Mouse (Mus musculus) urinary bladder, postnatal 14 days (tissue): ENCODE results near the gene Enpp3.

Experiments used
- DNase-seq: peaks from one replicate; pipeline ENCODE4 v3.0.0; 2021; ENCODE audit warnings: low spot score

Enpp3 gene

DNA sequence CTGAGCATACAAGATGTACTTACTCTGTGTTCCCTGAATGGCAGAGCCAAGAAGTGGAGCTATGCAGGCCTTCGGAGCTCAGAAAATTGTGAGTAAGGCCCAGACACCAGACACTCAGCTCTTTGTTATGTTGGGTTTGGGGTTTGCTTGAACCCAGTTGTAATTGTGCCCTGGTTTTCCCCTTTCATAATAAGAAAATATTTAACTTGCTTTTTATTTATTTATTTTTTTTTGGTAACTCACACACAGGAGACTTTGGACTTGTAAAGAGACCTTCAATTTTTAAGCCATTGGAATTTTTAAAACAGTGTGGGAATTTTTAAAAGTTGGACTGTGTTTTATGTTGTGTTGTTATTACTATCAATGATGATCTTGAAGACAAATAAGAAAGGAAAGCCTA is at the start of gene Enpp3:
TSS of gene Enpp3 (minus strand) at position 148 of the 400 bp plus-strand sequence.
- DNase-seq, result no peak

DNA sequence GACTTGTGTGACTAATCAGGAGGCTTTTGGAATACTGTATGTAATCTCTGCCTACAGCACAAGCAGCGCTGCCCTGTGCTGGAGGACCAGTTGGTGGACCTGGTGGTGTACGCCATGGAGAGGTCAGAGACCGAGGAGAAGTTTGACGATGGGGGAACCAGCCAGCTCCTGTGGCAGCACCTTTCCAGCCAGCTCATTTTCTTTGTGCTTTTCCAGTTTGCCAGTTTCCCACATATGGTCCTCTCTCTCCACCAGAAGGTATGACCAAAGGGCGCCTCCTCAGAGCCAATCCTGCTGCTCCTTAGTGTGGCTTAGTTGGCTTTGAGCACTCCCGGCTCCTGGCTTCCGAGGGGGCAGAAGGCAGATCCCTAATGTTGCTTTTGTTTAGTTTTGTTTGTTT is 45.7 kb upstream of the Enpp3 start:
- no peak for DNase-seq

DNA sequence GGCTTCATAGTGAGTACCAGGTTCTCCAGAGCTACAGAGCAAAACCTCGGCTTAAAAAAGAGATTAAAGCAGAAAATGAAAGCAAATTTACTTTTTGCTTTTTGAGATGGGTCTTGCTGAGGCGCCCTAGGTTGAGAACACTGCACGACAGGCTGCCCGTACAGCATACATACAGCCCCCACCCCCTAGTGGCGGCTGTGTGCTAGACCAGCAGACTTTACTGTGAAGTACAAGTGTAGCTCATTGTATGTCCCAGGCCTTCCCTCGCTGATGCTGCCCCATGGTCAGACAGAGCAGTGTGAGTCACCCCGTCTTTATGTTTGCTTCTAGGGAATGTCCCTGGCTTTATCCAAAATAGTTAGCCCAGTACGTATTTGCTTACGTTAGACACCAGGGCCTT is 43.4 kb upstream of the Enpp3 start:
- DNase-seq, result peak; percentile 17

DNA sequence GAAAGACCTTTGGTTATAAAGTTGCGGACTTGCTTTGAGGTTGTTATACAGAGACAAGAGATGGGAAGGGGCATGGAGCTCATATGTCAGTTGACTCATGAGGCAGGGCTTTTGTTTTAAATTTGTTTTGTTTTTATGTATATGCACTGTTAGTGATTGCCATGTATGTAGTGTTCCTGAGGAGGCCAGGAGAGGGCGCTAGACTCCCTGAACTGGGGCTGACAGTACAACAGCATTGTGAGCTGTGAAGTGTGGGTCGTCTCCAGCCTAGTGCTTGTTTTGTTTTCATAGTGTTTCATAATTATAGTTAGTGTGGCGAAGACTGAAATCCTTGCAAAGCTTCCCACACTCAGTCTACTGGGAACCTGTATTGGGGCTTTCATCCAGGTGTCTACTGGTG is 31.0 kb upstream of the Enpp3 start:
- DNase-seq, result no peak

DNA sequence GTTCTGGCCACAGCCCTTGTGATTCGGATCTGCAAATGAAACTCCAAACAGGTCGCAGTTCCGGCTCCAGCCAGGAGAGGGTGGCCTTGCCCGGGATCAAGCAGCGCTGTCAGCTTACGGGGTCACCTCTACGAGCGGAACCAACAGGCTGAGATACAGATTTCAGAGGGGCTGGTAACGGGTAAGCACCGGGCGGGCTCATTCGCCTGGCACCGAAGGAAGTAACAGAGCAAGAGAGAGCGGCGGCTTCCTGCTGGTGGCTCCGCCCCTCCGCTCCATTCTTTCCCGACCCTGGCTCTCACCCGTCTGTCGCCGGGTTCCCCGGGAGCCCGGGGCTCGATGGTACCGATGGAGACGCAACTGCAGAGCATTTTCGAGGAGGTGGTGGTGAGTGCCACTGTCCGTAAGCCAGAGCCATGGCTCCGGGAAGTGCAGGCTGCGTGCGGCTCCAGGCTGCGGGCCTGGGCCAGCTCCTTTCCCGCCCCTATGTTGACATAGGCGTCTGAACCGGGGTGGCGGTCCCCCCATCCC is 27.2 kb upstream of the Enpp3 start, which contains the start of gene Med23:
TSS of gene Med23 (plus strand) at position 227 of the 531 bp plus-strand sequence.
- DNase-seq, result peak; percentile 96

DNA sequence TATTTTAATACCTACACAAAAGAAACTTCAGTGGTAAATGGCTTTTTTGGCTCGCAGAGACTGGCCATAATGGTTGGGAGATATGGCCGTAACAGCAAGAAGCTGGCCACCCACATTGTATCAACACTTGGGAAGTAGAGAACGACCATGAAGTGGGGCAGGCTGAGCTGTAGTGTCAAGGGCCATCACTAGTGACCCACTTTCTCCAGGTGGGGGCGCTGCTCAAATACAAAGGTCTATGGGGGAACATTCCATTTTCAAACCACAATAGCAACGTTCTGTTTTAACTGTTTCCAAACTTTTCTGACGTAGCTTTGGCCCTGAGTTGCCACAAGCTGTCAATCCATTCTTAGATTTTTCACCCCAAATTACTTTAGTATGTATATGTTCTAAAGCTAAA is 21.8 kb upstream of the Enpp3 start:
- DNase-seq, result no peak

DNA sequence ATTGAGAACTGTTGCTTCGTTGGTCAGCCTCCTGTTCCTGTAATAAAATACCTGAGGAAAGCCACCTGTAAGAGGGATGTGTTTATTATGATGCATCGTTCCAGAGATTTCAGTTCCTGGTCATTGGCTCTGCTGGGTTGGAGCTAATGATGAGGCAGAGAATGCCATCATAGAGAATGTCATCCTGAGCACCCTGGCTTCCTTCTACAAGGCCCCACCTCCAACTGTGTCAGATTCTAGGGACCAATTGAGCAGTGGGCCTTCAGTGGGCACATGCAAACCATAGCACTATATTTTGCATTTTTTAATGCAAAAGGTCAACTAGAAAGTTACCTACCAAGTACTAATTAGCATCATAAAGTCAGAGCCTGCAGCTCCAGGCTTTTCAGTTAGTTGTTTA is 20.5 kb upstream of the Enpp3 start:
- no peak for DNase-seq

DNA sequence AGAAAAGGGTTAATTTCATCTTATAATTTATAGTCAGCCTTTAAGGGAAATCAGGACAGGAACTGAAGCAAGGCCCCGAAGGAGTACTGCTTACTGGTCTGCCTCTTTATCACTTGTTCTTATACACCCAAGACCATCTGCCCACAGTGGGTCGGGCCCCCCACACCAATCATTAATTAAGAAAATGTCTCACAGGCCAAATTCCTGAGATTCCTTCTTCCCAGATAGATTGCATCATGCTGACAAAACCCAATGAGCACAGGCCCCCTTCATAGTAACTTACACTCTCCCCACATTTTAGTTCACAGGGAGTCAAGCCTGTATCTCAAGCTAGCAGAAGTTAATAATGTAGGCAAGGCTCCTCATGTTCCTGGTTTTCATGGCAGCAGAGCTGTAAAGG is 625 bp downstream of the Enpp3 start:
- no peak for DNase-seq

DNA sequence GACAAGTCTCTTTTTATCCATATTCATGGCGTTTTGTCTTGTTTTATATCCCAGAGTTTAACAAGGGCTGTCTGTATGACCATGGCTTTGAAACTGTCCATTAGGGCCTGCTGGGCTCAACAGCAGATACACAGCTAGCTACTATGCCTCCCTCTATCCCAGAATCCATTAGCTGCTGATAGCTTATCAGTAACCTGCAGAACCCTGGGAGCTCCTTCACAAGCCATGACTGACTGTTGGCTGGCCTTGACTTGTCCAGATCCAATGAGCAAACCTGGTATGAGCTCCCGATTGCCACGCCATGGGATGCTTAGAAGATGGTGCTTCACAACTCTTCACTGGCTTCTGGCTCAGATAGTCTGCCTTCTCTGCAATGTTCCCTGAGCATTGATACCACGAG is 1.8 kb downstream of the Enpp3 start:
- DNase-seq, result no peak

DNA sequence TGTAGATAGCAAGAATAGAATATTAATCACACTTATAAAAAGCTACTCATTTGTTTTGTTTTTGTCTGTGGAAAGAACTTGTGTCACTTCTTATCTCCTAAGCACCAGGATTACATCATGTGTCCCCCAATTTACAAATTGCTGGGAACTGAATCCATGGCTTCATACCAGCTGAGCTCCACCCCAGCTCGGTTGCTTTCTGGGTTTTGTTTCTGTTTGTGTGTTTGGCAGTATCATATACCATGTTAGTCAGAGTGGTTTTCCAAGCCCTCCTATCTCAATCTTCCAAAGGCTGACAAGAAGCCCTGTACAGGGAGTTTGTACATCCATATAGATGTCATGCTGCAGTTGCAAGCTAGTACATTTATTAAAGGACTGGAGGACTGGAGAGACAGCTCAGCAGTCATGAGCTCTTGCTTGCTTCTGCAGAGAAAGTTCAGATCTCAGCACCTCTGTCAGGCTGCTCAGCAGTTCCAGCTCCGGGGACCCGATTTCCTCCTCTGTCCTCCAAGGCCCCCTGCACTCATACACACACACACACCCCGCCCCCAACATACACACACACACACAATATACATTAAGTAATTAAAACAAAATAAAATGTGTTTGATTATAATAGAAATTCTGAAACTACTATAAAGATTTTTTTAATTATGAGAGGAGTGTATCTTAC is 6.1 kb downstream of the Enpp3 start:
- DNase-seq, result no peak

DNA sequence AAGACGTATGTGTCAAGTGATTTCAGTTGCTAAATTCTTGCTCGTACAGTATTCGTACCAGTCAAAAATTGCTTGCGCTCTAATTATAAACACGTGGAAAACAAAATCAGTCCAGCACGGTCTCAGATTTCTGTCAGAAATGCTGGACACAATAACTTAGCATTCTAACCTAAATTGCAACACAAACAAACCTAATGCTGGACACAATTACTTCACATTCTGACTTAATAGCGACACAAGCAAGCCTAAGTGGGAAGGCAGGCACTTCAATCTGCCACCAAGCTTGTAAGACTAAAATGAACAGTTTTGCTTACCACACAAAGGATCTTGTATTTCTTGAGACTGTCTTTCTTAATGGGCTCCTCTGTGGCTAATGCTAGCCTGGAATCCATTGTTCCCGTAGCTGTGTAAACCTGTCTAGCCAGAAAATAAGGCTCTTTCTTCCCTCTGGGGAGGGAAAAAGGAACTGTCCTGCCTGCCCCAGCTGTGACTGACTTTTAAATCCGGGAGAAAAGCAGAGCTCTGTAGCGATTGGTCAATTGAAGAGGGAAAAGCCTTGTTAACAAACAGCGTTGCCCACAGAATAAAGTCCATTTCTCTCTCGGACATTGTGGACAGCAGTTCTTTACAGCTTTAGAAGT is 6.8 kb downstream of the Enpp3 start:
- DNase-seq, result no peak

DNA sequence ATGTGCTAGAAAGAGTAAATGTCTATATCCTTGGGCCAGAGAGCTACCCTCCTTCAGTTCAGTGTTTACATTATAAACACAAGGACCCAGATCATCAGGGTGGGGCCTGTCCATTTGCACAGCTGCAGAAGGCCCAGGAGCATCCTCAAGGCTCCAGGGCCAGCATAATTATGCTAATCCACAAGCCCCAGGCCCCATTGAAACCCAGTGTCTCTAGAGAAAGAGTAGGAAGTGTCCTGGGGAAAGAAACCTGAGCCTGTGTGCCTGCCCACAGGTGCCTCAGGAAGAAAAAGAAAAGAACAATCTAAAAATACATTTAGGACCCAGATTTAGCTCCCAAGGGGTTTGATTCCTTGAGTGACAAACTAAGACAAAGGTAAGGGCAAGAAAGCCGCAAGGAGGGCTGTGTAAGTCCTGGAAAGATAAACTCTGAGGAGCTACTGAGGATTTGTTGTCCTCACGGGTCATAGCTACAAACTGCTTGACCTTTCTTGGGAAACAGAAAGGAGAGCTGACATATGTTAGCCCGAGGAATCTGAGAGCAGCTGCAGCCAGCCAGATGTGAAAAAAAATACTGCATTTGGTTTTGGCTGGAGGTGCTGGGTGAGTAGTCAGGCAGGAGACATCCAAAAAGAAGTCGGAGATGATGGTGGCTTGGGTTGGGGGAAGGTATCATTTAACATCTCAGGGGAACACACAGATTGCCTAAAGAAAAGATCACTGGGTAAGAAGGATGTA is 7.8 kb downstream of the Enpp3 start:
- no peak for DNase-seq

DNA sequence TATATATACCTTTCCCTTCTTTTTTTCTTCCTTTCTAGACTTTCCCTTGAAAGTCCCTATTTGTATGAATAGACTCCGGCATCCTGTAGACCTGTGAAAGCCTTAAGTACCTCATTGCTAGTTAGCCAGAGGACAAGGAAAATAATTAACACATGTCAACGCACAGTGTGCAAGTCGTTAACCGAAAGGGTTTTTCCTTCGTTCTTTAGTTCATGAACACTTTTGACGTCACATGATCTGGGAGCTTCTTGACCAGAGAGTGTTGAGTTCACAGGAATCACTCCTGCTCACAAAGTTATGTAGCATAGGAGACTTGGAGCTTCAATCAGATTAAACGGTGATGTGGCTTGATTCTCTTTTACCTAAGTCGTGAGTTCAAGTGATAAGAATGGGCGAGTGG is 10.3 kb downstream of the Enpp3 start:
- DNase-seq, result no peak

DNA sequence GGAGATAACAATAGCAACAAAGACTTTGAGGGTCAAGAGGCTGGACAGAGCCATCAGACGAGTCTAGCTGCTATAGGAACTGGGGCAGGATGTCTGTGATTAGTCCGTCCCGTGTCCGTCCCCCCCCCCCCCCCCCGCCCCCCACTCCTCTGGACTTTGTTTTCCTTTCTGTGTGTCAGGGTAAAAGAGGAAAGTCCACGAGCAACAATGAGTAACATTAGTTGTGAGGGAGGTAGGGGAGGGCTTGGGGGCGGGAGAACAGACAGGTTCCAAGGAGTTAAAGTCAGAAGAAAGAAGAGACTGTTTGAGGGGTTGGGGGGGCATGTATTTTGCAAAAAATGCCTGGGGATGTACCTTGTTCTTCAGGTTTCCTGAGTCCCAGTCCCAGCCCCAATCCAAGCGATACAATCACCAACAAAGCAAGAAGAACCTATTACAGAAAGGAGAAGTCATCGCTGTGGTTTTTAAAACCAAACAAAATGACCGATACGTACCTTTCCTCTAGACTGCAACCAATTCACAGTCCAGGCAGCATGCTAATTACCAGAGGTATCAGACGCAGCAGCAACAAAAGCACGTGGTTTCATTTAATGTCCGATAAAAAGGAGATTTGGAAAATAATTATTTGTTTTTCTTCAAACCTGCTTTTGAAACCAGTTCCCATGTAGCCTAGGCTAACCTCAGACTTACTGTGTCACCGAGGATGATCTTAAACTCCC is 11.1 kb downstream of the Enpp3 start:
- no peak for DNase-seq

DNA sequence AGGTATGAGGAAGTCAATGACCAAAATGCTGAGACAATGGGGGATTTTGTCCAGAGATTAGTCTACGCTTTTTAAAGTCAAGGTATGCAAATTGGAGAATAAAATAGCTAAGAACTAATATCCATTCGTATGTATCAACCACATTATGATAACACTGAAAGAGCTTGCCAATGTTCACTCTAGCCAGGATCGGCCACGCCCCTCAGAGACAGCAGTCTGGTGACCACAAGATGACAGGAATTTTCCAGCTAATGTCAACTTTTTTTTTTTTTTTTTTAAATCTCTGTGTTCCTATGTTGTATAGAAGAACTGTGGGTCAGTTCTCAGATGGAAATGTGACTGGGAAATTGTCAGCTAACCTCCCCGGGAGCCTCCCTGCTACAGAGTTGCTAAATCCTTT is 12.2 kb downstream of the Enpp3 start:
- DNase-seq, result no peak

DNA sequence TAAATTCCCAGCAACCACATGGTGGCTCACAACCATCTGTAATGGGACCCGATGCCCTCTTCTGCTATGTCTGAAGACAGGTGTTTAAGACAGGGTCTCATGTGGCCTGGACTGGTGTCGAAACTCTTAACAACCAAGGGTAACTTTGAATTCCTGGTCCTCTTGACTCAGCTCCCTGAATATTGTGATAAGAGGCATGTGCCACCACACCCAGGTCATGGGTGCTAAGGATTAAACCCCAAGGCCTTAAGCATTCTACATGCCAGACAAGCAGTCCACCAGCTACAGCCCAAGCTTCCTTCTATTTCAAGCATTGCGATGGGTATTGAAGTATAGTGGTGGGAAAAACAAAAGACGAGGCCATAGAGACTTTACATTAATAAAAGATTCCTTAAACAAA is 14.5 kb downstream of the Enpp3 start:
- DNase-seq, result no peak

DNA sequence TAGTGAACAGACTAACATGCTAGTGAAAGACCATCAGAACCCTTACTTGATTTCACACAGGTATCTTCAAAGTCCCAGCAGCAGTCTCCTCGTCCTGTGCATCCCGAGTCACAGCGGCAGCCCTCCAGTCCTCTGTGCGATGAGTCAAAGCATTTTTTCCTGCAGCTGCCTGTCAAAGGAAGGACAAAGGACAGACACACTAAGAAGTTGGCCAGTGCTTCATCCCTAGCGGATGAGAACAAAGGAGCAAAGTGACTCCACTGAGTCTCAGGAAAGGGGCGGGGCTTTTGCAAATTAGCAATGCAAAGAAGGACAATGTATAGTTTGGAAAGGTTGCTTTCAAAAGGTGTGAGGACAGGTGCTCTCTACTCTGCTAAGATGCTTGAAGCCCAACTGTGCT is 16.5 kb downstream of the Enpp3 start:
- DNase-seq, result no peak

DNA sequence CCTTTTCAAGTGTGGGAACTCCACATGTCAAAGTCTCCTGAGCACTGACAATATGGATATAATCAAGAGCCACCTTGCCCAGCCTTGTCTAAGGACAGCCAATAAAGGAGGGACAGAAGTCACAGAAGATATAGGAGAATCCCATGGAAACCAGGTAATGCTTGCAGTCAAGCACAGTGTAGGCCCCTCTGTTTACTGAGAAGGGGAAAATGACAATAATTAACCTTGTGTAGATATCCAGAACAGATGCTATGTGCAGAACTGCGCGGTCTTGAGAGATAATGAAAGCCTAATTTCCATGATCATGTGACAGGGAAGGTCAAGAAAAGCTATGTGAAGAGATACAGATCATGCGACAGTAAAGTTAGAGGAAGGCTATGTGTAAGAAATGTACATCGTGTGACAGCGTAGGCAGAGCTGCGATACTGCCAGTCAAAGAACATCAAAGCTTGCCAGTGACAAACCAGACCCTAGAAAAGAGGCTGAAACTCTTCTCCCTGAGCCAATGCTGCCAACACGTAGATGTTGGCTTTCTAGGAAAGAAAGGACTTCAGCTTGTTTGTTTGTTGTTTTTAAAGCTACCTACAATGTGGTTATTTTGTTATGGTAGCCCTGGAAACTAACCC is 17.1 kb downstream of the Enpp3 start:
- no peak for DNase-seq

DNA sequence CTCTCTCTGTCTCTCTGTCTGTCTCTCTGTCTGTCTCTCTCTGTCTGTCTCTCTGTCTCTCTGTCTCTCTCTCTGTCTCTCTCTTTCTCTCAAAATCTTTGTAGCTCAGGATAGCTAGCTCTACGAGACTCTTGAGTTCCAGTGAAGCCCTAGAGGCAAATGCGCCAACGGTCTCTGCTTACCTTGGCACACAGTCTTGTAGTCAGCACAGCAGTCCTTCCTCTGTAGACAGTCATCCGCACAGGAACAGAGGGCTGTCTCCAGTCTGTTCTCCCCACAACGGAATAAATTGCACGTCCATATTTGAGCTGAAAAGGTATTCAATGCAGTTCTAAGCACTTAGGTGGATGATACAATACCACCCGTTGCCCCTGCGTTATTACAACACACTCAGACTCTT is 18.0 kb downstream of the Enpp3 start:
- no peak for DNase-seq

DNA sequence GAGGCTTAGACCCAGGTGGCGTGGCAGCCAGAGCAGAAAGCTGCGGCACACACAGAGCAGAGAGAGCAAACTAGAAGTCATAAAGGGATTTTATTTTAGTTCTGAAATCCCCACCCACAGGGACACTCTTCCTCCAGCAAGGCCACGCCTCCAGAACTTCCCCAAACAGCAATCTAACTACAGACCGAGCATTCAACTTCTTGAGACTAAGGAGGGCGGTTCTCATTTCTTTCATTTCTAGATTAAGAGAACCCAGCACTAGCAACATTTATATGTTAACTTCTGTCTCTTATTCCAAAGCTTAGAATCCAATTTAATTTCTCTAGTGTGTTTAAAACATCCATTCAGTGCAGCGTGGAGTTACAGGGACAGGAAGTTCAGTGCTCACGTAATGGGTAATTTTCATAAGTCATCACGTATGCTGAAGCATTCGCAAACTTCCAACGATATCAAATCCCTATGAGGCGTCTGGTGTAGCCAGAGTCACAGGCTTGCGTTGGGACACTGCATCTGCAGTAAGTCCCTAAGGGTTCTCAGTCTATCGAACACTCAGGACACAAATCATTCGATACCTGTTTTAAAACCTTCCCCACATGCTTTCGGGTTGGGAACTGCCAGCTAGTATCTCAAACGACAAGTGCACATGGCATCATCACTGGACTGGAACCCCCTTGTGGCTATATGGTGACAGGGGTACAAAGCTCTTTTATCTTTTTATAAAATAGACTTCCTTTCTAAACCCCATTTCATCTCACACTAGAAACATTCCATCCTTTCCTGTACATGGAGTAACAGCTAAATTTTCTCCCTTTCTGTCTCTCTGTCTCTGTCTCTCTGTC is 18.7 kb downstream of the Enpp3 start:
- DNase-seq, result no peak

DNA sequence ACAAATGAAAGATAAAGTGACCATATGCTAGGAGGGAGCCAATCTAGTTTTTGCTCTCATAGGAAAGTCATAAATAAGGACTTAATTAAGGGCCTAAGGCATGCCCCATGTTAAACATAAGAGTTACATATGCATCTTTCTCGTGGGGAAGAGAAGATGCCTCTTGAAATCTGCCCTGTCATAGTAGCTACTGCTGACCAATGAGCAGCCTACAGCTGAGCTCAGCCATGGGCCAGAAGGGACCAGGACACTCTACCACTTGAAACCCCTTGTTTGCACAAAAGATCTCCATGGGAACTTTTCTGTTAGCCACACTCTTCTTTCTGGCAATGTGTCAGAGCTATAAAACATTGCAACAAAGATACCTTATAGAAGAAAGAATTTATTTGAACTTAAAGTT is 19.4 kb downstream of the Enpp3 start:
- no peak for DNase-seq
